Mouse (Mus musculus): ENCODE measurements around the gene Ccdc6. TPM values are rescaled to one million over a fixed set of nuclear protein-coding genes. Genes with fewer than 3 reads are reported as not detected.

Ccdc6 gene
- polyA plus RNA-seq, 1 experiment: 23.3 TPM

GRCm38 (mm10) chr10:70173314-70173713, 76.4 kb downstream of the Ccdc6 start:
- TF ChIP-seq POLR2A (IDR thresholded peaks at IDR 0.05; ENCODE audit: extremely low read depth, insufficient read depth, low read length) (no peak), CTCF (IDR thresholded peaks at IDR 0.05; ENCODE audit: extremely low read depth, insufficient read depth, low read length) (peak; percentile 61)
- H3K4me1 ChIP-seq (ENCODE audit: control insufficient read depth, insufficient read depth, low read length): peaks cover 6% of the 10 kb centered on the region; the same call in 1 of the 2 replicates
- H3K4me3 ChIP-seq (ENCODE audit: insufficient read depth, low read length): no peak overlapping the region
- H3K27ac ChIP-seq (ENCODE audit: insufficient read depth, low read length): no peak overlapping the region

DNA sequence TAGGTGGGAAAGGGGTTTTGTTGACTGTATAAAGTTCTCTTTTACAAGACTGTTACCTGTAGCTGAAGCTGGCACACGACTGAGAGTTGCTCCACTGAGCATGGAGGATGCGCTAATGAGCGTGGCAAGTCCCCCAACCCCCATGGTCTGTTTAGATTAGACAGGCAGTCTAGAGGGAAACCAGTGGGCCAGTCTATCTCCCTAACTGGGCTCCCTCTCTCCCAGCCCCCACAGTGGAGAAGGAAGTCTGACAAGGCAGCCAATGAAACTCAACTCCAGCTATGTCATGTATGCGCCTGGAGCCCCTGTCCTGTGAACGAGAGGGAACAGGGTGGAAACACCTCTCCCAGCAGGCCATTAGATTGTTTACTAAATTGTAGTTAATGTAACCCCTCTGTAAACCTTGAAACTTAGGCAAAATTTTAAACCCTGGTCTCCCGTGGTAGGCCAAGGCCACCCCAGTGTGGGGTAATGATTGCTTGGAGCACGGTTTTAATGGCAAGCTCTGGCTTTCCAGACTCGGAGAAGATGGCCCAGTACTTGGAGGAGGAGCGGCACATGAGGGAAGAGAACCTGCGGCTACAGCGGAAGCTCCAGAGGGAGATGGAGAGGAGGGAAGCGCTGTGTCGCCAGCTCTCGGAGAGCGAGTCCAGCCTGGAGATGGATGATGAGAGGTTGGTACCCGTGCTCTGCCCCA, 77.7 kb downstream of the Ccdc6 start:
- Histone ChIP-seq H3K27ac (ENCODE audit: insufficient read depth, low read length) (no peak overlapping the region), H3K4me3 (ENCODE audit: insufficient read depth, low read length) (no peak overlapping the region), H3K4me1 (ENCODE audit: control insufficient read depth, insufficient read depth, low read length) (no peaks in the 10 kb centered on the region; the same call in 1 of the 2 replicates)
- TF ChIP-seq CTCF (IDR thresholded peaks at IDR 0.05; ENCODE audit: extremely low read depth, insufficient read depth, low read length) (no peak), POLR2A (IDR thresholded peaks at IDR 0.05; ENCODE audit: extremely low read depth, insufficient read depth, low read length) (no peak)

- H3K4me3 ChIP-seq (ENCODE audit: insufficient read depth, low read length): no peak overlapping the region
- TF ChIP-seq CTCF (IDR thresholded peaks at IDR 0.05; ENCODE audit: extremely low read depth, insufficient read depth, low read length) (no peak), POLR2A (IDR thresholded peaks at IDR 0.05; ENCODE audit: extremely low read depth, insufficient read depth, low read length) (no peak)
- H3K27ac ChIP-seq (ENCODE audit: insufficient read depth, low read length): no peak overlapping the region
- peaks cover 8% of the 10 kb centered on the region for H3K4me1 ChIP-seq (ENCODE audit: control insufficient read depth, insufficient read depth, low read length)
Measured at GRCm38 (mm10) chr10:70180727-70181126, 83.8 kb downstream of the Ccdc6 start.

DNA sequence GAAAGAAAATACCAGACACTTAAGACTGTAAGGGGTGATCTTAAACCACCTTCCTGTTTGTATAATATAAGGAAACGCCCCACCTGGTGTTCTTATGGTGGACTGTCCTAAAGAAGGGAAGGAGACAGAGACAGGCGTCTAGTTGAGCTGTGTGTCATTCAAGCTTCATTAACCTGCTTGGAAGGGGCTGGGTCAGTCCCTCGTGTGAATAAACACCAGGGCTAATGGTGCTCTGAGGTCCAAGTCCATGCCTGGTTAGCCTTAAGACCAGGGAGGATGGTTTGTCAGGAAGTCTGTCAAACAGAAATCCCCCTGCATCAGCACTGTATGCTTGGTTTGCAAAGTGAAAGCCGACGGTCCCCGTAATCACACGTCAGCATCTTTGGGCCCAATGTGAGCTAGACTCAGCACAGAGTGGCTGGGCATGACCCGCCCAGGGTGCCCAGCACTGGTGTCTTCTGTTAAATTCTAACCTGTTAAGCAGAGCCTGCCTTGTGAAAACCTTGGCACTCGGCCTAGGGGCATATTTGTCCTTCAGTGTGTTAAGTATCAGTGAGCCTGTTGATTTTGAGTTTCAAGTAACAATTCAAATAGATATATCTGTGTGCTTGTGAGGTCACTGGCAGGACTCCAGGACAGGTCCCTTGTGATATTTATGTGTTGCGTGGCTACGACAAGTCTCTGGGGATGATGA, 84.5 kb downstream of the Ccdc6 start:
- TF ChIP-seq POLR2A (IDR thresholded peaks at IDR 0.05; ENCODE audit: extremely low read depth, insufficient read depth, low read length): no peak
- no peak for TF ChIP-seq CTCF (IDR thresholded peaks at IDR 0.05; ENCODE audit: extremely low read depth, insufficient read depth, low read length)
- Histone ChIP-seq H3K27ac (ENCODE audit: insufficient read depth, low read length) (no peak overlapping the region), H3K4me1 (ENCODE audit: control insufficient read depth, insufficient read depth, low read length) (peaks cover 8% of the 10 kb centered on the region), H3K4me3 (ENCODE audit: insufficient read depth, low read length) (no peak overlapping the region)

GRCm38 (mm10) chr10:70183210-70184080, 86.5 kb downstream of the Ccdc6 start:
- Histone ChIP-seq H3K4me3 (ENCODE audit: insufficient read depth, low read length) (no peak overlapping the region), H3K4me1 (ENCODE audit: control insufficient read depth, insufficient read depth, low read length) (peaks cover 8% of the 10 kb centered on the region), H3K27ac (ENCODE audit: insufficient read depth, low read length) (no peak overlapping the region; the same call in 1 of the 2 replicates)
- no peak for TF ChIP-seq POLR2A (IDR thresholded peaks at IDR 0.05; ENCODE audit: extremely low read depth, insufficient read depth, low read length)
- TF ChIP-seq CTCF (IDR thresholded peaks at IDR 0.05; ENCODE audit: extremely low read depth, insufficient read depth, low read length): no peak

DNA sequence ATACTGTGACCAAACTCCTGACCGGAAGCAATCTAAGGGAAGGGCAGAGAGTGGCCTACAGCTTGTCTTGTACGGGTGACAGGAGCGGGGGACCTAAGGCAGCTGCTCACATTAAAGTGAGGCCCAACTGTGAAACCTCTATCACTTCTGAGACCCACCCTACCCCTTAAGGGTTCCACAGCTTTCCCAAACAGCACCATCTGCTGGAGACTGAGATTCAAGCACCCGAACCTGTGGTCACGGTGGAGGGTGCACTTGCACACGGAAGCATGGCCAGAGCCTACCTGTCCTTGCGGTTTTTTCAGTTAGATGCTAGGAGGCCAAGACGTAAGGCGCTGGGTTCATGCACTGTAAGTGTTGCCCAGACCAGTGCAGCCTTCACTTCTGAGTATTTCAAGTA, 89.2 kb downstream of the Ccdc6 start:
- no peak overlapping the region for H3K4me3 ChIP-seq (ENCODE audit: insufficient read depth, low read length)
- no peak overlapping the region for H3K27ac ChIP-seq (ENCODE audit: insufficient read depth, low read length)
- TF ChIP-seq CTCF (IDR thresholded peaks at IDR 0.05; ENCODE audit: extremely low read depth, insufficient read depth, low read length): peak; percentile 67
- no peak for TF ChIP-seq POLR2A (IDR thresholded peaks at IDR 0.05; ENCODE audit: extremely low read depth, insufficient read depth, low read length)
- H3K4me1 ChIP-seq (ENCODE audit: control insufficient read depth, insufficient read depth, low read length): peaks cover 8% of the 10 kb centered on the region

- no peak overlapping the region for H3K27ac ChIP-seq (ENCODE audit: insufficient read depth, low read length)
- H3K4me3 ChIP-seq (ENCODE audit: insufficient read depth, low read length): no peak overlapping the region
- no peak for TF ChIP-seq CTCF (IDR thresholded peaks at IDR 0.05; ENCODE audit: extremely low read depth, insufficient read depth, low read length)
- no peak for TF ChIP-seq POLR2A (IDR thresholded peaks at IDR 0.05; ENCODE audit: extremely low read depth, insufficient read depth, low read length)
- peaks cover 8% of the 10 kb centered on the region for H3K4me1 ChIP-seq (ENCODE audit: control insufficient read depth, insufficient read depth, low read length)
Measured at GRCm38 (mm10) chr10:70186586-70186985, 89.7 kb downstream of the Ccdc6 start.

GRCm38 (mm10) chr10:70189864-70190263, 92.9 kb downstream of the Ccdc6 start:
- TF ChIP-seq POLR2A (IDR thresholded peaks at IDR 0.05; ENCODE audit: extremely low read depth, insufficient read depth, low read length) (no peak), CTCF (IDR thresholded peaks at IDR 0.05; ENCODE audit: extremely low read depth, insufficient read depth, low read length) (peak; percentile 25; the same call in 1 of the 2 replicates)
- Histone ChIP-seq H3K4me3 (ENCODE audit: insufficient read depth, low read length) (no peak overlapping the region), H3K27ac (ENCODE audit: insufficient read depth, low read length) (no peak overlapping the region), H3K4me1 (ENCODE audit: control insufficient read depth, insufficient read depth, low read length) (no peaks in the 10 kb centered on the region)

DNA sequence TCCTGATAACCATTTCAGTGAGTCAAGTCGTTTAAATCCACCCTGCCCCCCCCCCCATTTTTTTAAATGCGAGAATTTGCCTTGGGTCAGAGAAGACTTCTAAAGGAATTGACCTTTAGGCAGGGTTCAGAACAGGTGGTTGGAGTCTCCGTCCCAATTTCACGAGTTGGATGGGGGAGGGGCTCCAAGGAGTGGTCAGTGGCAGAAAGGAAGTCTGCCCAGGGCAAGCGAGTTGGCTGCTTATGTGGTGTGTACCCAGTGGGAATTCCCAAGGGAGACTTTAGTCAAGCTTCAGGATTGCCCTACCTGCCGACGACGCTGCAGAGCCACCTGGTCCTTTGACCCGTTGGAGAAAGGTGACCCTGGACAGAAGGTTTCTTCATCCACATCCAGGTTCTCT, 97.4 kb downstream of the Ccdc6 start:
- Histone ChIP-seq H3K4me3 (ENCODE audit: insufficient read depth, low read length) (no peak overlapping the region), H3K4me1 (ENCODE audit: control insufficient read depth, insufficient read depth, low read length) (no peaks in the 10 kb centered on the region; the same call in 1 of the 2 replicates), H3K27ac (ENCODE audit: insufficient read depth, low read length) (no peak overlapping the region)
- TF ChIP-seq POLR2A (IDR thresholded peaks at IDR 0.05; ENCODE audit: extremely low read depth, insufficient read depth, low read length) (no peak), CTCF (IDR thresholded peaks at IDR 0.05; ENCODE audit: extremely low read depth, insufficient read depth, low read length) (no peak)

Data from cortical plate, adult 2 months (tissue).